Mouse (Mus musculus): ENCODE measurements at regions not wholly inside any gene's neighbourhood (a gene's known extent, or its start where the extent isn't known, plus 50 kb on each side); places are given as distances from the start of the nearest gene placed in this dataset.

DNA sequence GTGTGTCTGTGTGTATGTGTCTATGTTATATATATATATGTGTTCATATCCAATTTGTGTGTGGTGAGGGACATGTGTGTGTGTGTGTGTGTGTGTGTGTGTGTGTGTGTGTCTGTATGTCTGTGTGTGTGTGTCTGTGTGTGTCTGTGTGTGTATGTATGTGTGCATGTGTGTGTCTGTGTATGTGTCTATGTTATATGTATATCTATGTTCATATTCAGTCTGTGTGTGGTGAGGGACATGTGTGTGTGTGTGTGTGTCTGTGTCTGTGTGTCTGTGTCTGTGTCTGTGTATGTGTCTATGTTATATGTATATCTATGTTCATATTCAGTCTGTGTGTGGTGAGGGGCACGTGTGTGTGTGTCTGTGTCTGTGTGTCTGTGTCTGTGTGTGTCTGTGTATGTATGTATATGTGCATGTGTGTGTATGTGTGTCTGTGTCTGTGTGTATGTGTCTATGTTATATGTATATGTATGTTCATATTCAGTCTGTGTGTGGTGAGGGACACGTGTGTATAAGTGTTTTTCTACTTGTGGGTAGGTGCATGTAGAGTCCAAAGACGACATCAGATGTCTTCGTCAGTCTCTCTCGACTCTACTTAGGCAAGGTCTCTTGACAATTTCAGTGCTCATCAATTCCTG is 370.5 kb upstream of the Slc7a11 start:
- DNase-seq: no peak

GRCm38 (mm10) chr3:50815716-50816115 is 372.3 kb upstream of the Slc7a11 start:
- DNase-seq: no peak

DNA sequence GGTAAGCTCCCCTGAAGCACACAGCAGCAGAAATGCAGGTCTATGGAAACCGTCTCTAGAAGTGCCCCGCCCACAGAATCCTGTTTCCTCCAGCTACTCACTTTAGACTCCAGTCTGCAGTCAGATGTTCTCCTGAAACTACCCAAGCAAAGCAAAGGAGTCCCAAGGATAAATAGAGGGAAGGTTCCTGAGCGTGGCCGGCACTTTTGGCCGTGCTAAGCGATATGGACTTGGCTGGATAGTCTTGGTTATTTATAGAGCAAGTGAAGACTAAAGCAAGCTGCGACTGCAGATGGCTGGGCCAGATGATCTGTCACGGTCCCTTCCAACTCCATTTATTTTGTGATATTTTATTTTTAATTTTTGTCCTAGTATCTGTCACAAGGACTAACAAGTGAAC is 373.1 kb upstream of the Slc7a11 start:
- DNase-seq: peak; percentile 0

DNA sequence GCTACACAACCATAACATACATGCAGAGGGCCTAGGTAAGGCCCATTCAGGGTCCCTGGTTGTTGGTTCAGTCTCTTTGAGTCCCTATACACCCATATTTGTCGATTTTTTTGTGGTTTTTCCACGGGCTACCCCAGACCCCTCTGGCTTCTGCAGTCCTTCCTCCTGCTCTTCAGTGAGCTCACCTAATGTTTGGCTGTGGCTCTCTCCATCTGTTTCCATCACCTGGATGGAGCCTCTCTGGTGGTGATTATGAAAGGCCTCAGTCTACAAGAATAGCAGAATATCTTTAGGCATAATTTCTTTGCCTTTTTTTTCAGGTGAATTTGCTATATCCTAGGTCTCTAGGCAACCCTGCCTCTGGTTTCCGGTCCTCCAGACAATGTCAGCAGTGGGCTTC is 373.9 kb upstream of the Slc7a11 start:
- DNase-seq: no peak

DNA sequence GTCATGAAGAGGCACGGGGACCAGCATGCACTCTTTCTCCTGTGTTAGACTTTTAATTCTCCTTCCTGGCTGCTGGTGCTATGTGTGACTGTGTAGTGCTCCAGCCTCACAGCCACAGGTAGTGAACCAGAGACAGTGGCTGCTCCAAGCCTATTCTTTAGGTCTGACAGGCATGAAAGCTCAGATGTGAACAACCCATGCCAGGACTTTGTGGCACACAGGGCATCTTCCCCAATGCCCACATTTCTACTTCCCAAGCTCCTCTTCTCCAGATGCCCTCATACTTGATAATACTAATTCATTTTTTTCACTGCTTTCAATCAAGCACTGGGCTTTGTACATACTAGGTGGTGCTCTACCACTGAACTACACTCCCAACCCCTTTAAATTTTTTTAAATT is 377.4 kb upstream of the Slc7a11 start:
- DNase-seq: no peak

- DNase-seq: no peak
Observed at GRCm38 (mm10) chr3:50825534-50826423, 382.4 kb upstream of the Slc7a11 start.

GRCm38 (mm10) chr3:50826424-50826819 is 383.0 kb upstream of the Slc7a11 start:
- no peak for DNase-seq

GRCm38 (mm10) chr3:50829211-50829610 is 385.8 kb upstream of the Slc7a11 start:
- no peak for DNase-seq

GRCm38 (mm10) chr3:50830446-50830845 is 387.0 kb upstream of the Slc7a11 start:
- DNase-seq: no peak

DNA sequence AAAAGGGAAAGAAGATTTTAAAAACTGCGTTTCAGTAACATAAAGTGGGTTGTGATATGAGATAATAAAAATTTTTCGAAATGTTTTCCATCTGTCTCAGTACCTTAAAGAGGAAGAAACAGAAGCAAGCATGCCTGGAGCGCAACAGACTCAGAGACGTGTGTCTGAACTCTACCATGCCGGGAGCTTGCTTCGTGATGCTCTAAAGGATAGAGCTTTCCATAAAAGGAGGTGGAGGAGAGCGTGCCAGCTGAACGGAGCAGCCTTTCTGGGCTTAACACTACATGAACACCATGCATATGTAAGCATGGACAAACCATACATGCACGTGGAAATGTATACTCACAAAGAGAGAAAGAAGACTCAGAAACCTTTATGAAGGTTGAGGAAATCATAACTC is 387.5 kb upstream of the Slc7a11 start:
- DNase-seq: no peak

DNA sequence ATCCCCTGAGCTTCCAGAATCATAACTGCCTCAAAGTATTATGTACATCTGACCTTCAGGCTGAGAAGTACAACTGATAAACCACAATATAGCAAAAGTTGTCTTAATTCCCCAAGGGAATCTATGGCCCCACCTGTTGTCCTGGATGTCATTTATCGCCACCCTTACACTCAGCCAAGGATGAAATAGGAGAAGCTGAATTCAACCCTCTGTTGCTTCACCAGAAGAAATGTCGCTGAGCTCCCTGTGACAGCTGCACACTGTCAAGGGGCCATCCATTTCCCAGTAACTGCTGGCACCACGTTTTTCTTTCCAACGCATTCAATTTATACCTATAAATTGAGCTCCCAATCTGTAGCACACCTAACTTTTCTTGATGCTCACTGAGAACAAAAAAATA is 382.0 kb upstream of the Noct start:
- no peak for DNase-seq

GRCm38 (mm10) chr3:50844835-50845301 is 379.4 kb upstream of the Noct start:
- DNase-seq: no peak

GRCm38 (mm10) chr3:50845311-50845710 is 378.9 kb upstream of the Noct start:
- DNase-seq: no peak

GRCm38 (mm10) chr3:50848528-50848927 is 375.7 kb upstream of the Noct start:
- no peak for DNase-seq

- no peak for DNase-seq
Observed at GRCm38 (mm10) chr3:50851083-50851637, 373.1 kb upstream of the Noct start.

- DNase-seq: no peak
Observed at GRCm38 (mm10) chr3:50867105-50867504, 357.1 kb upstream of the Noct start.

DNA sequence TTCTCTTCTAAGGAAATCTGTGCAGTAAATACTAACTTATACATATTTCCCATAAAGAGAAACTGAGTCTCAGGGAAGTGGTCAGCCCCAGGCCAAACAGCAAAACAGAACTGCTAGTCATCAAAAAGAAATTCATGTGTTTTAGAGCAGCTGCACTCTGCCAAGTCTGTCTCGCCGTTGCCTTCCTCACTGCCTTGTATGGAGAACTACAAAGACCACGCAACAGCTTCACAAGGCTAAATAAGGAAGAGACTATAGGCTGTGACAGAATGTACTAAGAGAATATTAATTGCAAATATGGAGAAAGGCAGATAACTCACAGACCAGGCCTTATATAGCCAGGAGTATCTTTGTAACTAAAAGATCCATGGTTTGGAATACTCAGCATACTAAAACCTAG is 355.0 kb upstream of the Noct start:
- no peak for DNase-seq

DNA sequence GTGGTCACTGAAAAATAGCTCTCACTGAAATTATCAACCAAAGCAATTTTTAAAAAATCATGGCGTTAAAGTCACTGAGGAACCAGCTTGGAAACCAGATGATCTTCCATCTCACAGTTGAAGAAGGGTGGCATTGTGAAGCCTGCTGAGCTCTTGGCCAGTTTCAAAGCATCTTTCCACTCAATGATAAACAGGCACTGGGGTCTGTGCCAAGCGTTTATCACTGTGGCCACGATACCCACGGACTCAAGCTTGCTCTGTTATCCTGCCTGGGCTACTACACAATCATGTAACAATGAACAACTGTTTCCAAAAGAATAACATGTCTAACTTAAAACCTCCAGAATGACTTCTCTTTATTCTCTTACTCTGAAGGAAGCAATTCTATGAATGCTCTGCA is 345.2 kb upstream of the Noct start:
- no peak for DNase-seq

GRCm38 (mm10) chr3:50879595-50879994 is 344.7 kb upstream of the Noct start:
- no peak for DNase-seq

GRCm38 (mm10) chr3:50881437-50882248 is 342.6 kb upstream of the Noct start:
- no peak for DNase-seq

GRCm38 (mm10) chr3:50882249-50882733 is 342.0 kb upstream of the Noct start:
- DNase-seq: no peak

DNA sequence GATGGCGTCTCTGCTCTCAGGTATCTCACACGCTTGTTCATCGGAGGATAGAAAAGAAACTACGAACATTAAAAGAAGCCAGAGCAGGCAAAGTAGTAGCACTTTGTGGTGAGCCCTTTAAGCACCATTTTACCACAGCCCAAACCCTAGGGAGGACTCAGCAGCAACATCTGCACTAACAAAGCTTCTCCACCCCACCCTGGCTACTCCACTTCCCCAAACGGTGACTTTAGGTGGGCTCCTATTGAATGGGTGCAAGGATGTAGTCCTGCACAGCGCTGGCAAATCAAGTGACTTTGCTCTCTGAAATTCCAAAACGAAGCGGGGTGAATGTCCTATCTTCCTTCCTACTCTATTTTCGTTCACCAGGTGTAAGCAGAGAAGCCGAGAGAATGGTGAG is 337.9 kb upstream of the Noct start:
- DNase-seq: no peak

DNA sequence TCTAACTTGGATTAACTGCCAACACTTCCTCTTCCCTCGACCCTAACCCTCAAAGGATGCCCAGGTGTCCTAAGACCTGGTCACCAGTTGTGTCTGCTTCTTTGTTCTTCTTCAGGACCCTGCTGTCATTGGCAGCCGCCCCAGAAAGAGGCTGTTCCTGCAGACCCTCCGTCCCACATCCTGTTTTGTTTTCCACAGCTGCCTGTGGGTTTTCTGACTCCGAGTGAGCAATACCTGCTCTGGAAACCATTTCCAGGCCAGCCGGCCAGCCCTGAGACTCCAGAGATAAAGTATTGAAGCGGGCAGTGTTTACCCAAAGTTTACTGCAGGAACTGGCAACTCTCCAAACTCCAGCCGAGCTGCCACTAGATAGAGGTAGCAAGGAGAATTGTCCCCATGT is 337.2 kb upstream of the Noct start:
- no peak for DNase-seq

Data from lung, postnatal 36 days (tissue).